Mouse (Mus musculus): ENCODE measurements around the gene Rbm44. TPM values are rescaled to one million over a fixed set of nuclear protein-coding genes. Genes with fewer than 3 reads are reported as not detected.

Gene Rbm44
- polyA plus RNA-seq, 1 experiment from 2014 or later: 3.2 TPM

DNA sequence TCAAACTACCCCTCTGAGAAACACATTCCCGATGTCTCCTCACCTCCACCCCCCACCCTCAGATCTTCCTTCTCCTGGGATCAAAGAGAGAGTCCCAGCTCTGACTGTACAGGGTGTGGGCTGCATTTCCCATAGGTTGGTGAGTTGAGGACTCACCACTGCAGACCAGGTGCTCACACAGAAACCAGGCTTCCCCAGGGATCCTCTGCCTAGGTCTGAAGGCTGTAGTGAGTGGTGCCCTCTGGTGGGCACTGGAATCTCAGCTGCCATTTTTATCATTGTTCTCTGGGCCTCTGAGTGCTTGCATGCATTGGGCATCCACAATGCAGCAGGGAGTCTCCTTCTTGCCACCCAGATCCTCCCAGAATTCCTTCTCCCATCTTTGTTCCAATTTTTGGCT, 66.2 kb downstream of the Rbm44 start:
- 64% methylated on average over 1 of the region's 1 CpGs for WGBS
- H3K27ac ChIP-seq (ENCODE audit: low read length): peak overlapping the region; percentile 99
- peaks cover 71% of the 10 kb centered on the region for H3K4me1 ChIP-seq (ENCODE audit: control insufficient read depth, insufficient read depth, low read length)
- no peaks in the 10 kb centered on the region for H3K9me3 ChIP-seq (replicated peaks; ENCODE audit: control insufficient read depth, low read length)
- H3K4me3 ChIP-seq (ENCODE audit: low read length): no peak overlapping the region
- no peak overlapping the region for H3K4me2 ChIP-seq (ENCODE audit: low read depth, low read length)
- no peaks in the 10 kb centered on the region for H3K36me3 ChIP-seq (ENCODE audit: control insufficient read depth, insufficient read depth)
- ATAC-seq (replicated peaks; ENCODE audit: extremely low read depth, insufficient read depth, low FRiP score): no peak
- H3K27me3 ChIP-seq (ENCODE audit: control insufficient read depth, insufficient read depth, low read length): no peaks in the 10 kb centered on the region
- no peak overlapping the region; the same call in 1 of the 2 replicates for H3K9ac ChIP-seq (ENCODE audit: low read length)

- ATAC-seq (replicated peaks; ENCODE audit: extremely low read depth, insufficient read depth, low FRiP score): peak; percentile 60
- no peaks in the 10 kb centered on the region for H3K36me3 ChIP-seq (ENCODE audit: control insufficient read depth, insufficient read depth)
- no peak overlapping the region for H3K4me2 ChIP-seq (ENCODE audit: low read depth, low read length)
- H3K9me3 ChIP-seq (replicated peaks; ENCODE audit: control insufficient read depth, low read length): no peaks in the 10 kb centered on the region
- WGBS: 21% methylated on average over 7 of the region's 7 CpGs
- no peaks in the 10 kb centered on the region for H3K27me3 ChIP-seq (ENCODE audit: control insufficient read depth, insufficient read depth, low read length)
- H3K4me3 ChIP-seq (ENCODE audit: low read length): no peak overlapping the region
- H3K9ac ChIP-seq (ENCODE audit: low read length): peak overlapping the region; percentile 62; the same call in 1 of the 2 replicates
- H3K4me1 ChIP-seq (ENCODE audit: control insufficient read depth, insufficient read depth, low read length): peaks cover 76% of the 10 kb centered on the region
- peak overlapping the region; percentile 99 for H3K27ac ChIP-seq (ENCODE audit: low read length)
Measured at GRCm38 (mm10) chr1:91211591-91212008, 66.7 kb downstream of the Rbm44 start.

DNA sequence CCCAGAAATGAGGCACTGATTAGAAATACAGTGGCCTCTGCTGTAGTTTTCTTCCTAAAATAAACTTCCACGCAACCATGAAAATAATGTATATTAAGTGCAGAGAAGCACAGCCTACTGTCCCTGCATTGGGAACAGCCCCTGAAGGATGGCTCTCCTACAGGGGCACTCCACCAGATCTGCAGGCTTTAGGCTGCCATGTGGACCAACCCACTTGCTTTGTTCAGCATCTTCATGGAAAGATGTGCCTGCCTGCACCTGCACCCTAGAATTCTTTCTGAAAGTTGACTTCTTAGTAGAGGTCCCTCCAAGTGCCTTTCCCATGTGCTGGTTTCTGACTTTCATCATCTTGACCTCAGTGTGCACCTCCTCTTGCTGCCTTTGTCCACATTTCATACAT, 70.4 kb downstream of the Rbm44 start:
- Histone ChIP-seq H3K4me2 (ENCODE audit: low read depth, low read length) (no peak overlapping the region), H3K9me3 (replicated peaks; ENCODE audit: control insufficient read depth, low read length) (no peaks in the 10 kb centered on the region), H3K4me3 (ENCODE audit: low read length) (no peak overlapping the region), H3K9ac (ENCODE audit: low read length) (no peak overlapping the region), H3K4me1 (ENCODE audit: control insufficient read depth, insufficient read depth, low read length) (peaks cover 71% of the 10 kb centered on the region), H3K27me3 (ENCODE audit: control insufficient read depth, insufficient read depth, low read length) (no peaks in the 10 kb centered on the region), H3K36me3 (ENCODE audit: control insufficient read depth, insufficient read depth) (no peaks in the 10 kb centered on the region), H3K27ac (ENCODE audit: low read length) (peak overlapping the region; percentile 98)
- ATAC-seq (replicated peaks; ENCODE audit: extremely low read depth, insufficient read depth, low FRiP score): no peak
- WGBS: 66% methylated on average over 1 of the region's 1 CpGs

DNA sequence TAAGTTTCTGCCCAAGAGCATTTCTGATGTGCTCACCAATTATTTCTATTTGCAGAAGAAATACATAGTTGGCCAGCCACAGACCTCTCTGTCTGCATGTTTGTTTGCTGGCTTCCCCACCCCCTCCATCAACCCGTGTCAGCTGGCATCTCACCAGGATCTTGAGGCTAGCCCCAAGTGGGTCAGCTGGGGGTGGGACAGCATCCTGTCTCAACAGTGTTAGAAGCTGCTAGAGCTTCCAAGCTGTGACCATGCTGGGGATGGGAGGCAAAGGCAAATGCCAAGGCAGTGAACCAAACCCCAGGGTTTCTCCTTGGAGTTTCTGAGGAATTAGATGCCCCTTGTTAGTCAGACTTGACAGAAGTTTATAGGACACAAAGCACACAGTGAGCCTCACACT, 71.1 kb downstream of the Rbm44 start:
- H3K27ac ChIP-seq (ENCODE audit: low read length): peak overlapping the region; percentile 98
- H3K4me3 ChIP-seq (ENCODE audit: low read length): no peak overlapping the region
- H3K9ac ChIP-seq (ENCODE audit: low read length): peak overlapping the region; percentile 41; the same call in 1 of the 2 replicates
- no peak for ATAC-seq (replicated peaks; ENCODE audit: extremely low read depth, insufficient read depth, low FRiP score)
- peaks cover 64% of the 10 kb centered on the region for H3K4me1 ChIP-seq (ENCODE audit: control insufficient read depth, insufficient read depth, low read length)
- no peaks in the 10 kb centered on the region for H3K9me3 ChIP-seq (replicated peaks; ENCODE audit: control insufficient read depth, low read length)
- no peaks in the 10 kb centered on the region for H3K36me3 ChIP-seq (ENCODE audit: control insufficient read depth, insufficient read depth)
- H3K27me3 ChIP-seq (ENCODE audit: control insufficient read depth, insufficient read depth, low read length): no peaks in the 10 kb centered on the region
- 8% methylated on average over 1 of the region's 1 CpGs for WGBS
- H3K4me2 ChIP-seq (ENCODE audit: low read depth, low read length): no peak overlapping the region

DNA sequence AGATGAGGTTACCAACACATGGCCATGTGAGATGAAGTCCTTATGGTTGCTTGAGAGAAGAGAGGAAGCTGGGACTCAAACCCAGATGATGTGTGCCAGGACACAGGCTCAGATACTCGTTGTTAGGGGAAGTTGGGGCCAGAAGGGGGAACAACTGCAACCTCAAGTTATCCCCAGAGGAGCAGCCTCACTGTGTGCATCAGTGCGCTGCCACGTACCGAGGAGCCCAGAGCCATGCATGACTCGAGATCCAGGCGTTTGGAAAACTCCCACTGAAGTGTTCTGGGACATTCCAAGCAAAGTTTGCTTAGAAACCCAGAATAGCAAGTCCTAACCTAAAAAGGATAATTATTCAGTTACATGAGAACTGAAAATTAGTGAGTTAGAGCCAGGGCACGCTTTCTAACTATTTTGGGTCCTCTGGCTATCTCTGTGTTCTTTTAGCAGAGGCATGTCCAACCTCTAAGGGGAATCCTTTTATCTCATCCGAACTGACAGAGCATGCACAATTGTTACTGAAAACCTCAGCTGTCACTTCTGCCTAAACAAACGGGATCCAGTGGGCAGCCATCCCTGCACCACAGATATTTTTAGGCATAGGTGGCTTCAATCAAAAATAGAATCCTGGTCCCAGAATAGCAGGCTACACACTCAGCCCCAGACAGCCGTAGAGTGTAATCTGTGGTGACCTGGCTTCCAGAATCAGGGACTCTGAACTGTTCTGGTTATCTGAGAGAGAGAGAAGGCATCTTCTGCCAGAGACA, 71.8 kb downstream of the Rbm44 start:
- peak overlapping the region; percentile 41 for H3K9ac ChIP-seq (ENCODE audit: low read length)
- 18% methylated on average over 10 of the region's 10 CpGs for WGBS
- no peak overlapping the region for H3K4me3 ChIP-seq (ENCODE audit: low read length)
- H3K27ac ChIP-seq (ENCODE audit: low read length): peak overlapping the region; percentile 98
- ATAC-seq (replicated peaks; ENCODE audit: extremely low read depth, insufficient read depth, low FRiP score): peak; percentile 85
- H3K27me3 ChIP-seq (ENCODE audit: control insufficient read depth, insufficient read depth, low read length): no peaks in the 10 kb centered on the region
- peak overlapping the region; percentile 48 for H3K4me2 ChIP-seq (ENCODE audit: low read depth, low read length)
- no peaks in the 10 kb centered on the region for H3K36me3 ChIP-seq (ENCODE audit: control insufficient read depth, insufficient read depth)
- no peaks in the 10 kb centered on the region for H3K9me3 ChIP-seq (replicated peaks; ENCODE audit: control insufficient read depth, low read length)
- peaks cover 57% of the 10 kb centered on the region for H3K4me1 ChIP-seq (ENCODE audit: control insufficient read depth, insufficient read depth, low read length)

- Histone ChIP-seq H3K4me3 (ENCODE audit: low read length) (no peak overlapping the region), H3K27ac (ENCODE audit: low read length) (no peak overlapping the region), H3K9me3 (replicated peaks; ENCODE audit: control insufficient read depth, low read length) (no peaks in the 10 kb centered on the region), H3K36me3 (ENCODE audit: control insufficient read depth, insufficient read depth) (no peaks in the 10 kb centered on the region), H3K4me1 (ENCODE audit: control insufficient read depth, insufficient read depth, low read length) (peaks cover 38% of the 10 kb centered on the region), H3K27me3 (ENCODE audit: control insufficient read depth, insufficient read depth, low read length) (no peaks in the 10 kb centered on the region), H3K9ac (ENCODE audit: low read length) (no peak overlapping the region), H3K4me2 (ENCODE audit: low read depth, low read length) (no peak overlapping the region)
- 82% methylated on average over 7 of the region's 7 CpGs for WGBS
- ATAC-seq (replicated peaks; ENCODE audit: extremely low read depth, insufficient read depth, low FRiP score): no peak
Measured at GRCm38 (mm10) chr1:91219641-91220321, 74.9 kb downstream of the Rbm44 start.

- Histone ChIP-seq H3K4me3 (ENCODE audit: low read length) (no peak overlapping the region), H3K9ac (ENCODE audit: low read length) (no peak overlapping the region), H3K27ac (ENCODE audit: low read length) (no peak overlapping the region), H3K4me2 (ENCODE audit: low read depth, low read length) (no peak overlapping the region), H3K9me3 (replicated peaks; ENCODE audit: control insufficient read depth, low read length) (no peaks in the 10 kb centered on the region), H3K4me1 (ENCODE audit: control insufficient read depth, insufficient read depth, low read length) (peaks cover 32% of the 10 kb centered on the region), H3K27me3 (ENCODE audit: control insufficient read depth, insufficient read depth, low read length) (no peaks in the 10 kb centered on the region), H3K36me3 (ENCODE audit: control insufficient read depth, insufficient read depth) (no peaks in the 10 kb centered on the region)
- 73% methylated on average over 3 of the region's 3 CpGs for WGBS
- no peak for ATAC-seq (replicated peaks; ENCODE audit: extremely low read depth, insufficient read depth, low FRiP score)
Measured at GRCm38 (mm10) chr1:91220322-91220672, 75.4 kb downstream of the Rbm44 start.

Other genes starting within 250 kb of the Rbm44 start
- gene Mlph, start 230.0 kb upstream of the Rbm44 start, polyA plus RNA-seq (2015; fragmentation: Nextera tagmentation; extraction: Ambion mirVana): 0.33 and 0.66 TPM in 2 replicates
- gene Prlh, start 192.0 kb upstream of the Rbm44 start, polyA plus RNA-seq (2015; fragmentation: Nextera tagmentation; extraction: Ambion mirVana): not detected in 2 replicates
- gene Rab17, start 175.4 kb upstream of the Rbm44 start, polyA plus RNA-seq (2015; fragmentation: Nextera tagmentation; extraction: Ambion mirVana): 3.8 and 4.6 TPM in 2 replicates
- 156 TPM in 2 replicates for gene Lrrfip1, start 146.4 kb upstream of the Rbm44 start, polyA plus RNA-seq (2015; fragmentation: Nextera tagmentation; extraction: Ambion mirVana)
- gene Ramp1, start 34.7 kb downstream of the Rbm44 start, polyA plus RNA-seq (2015; fragmentation: Nextera tagmentation; extraction: Ambion mirVana): 59.3 and 61.0 TPM in 2 replicates
- 68.9 and 71.7 TPM in 2 replicates for gene Ube2f, start 105.2 kb downstream of the Rbm44 start, polyA plus RNA-seq (2015; fragmentation: Nextera tagmentation; extraction: Ambion mirVana)
- gene Scly, start 153.2 kb downstream of the Rbm44 start, polyA plus RNA-seq (2015; fragmentation: Nextera tagmentation; extraction: Ambion mirVana): 16.0 and 17.5 TPM in 2 replicates
- gene Espnl, start 177.0 kb downstream of the Rbm44 start, polyA plus RNA-seq (2015; fragmentation: Nextera tagmentation; extraction: Ambion mirVana): 0.04 and 0.07 TPM in 2 replicates
- gene Klhl30, start 205.9 kb downstream of the Rbm44 start, polyA plus RNA-seq (2015; fragmentation: Nextera tagmentation; extraction: Ambion mirVana): 51.4 and 58.4 TPM in 2 replicates
- gene Erfe, start 221.3 kb downstream of the Rbm44 start, polyA plus RNA-seq (2015; fragmentation: Nextera tagmentation; extraction: Ambion mirVana): 1.3 and 1.5 TPM in 2 replicates